Mouse (Mus musculus) cerebellum, adult 2 months (tissue): ENCODE measurements at regions not wholly inside any gene's neighbourhood (a gene's known extent, or its start where the extent isn't known, plus 50 kb on each side); places are given as distances from the start of the nearest gene placed in this dataset.

Source experiments
- CTCF ChIP-seq: fragments of 200-500 bp; IDR thresholded peaks from 2 replicates; pipeline ENCODE4 v1.5.1; 2011; ENCODE audit warnings: low read depth, mild to moderate bottlenecking, control low read depth, low read length, moderate library complexity, borderline replicate concordance; ENCODE audit not compliant: insufficient read depth
- POLR2A ChIP-seq: fragments of 200-500 bp; IDR thresholded peaks from 2 replicates; pipeline ENCODE4 v1.6.1; 2011; ENCODE audit warnings: low read length, control low read depth, borderline replicate concordance; ENCODE audit not compliant: insufficient read depth

GRCm38 (mm10) chr12:118405135-118405534 is 103.9 kb upstream of the Sp4 start:
- TF ChIP-seq CTCF: no peak
- TF ChIP-seq POLR2A: no peak
